Mouse (Mus musculus) hindbrain, embryonic 16.5 days (tissue): Measurements from ENCODE around the gene Rragb. TPM values are rescaled to one million over a fixed set of nuclear protein-coding genes. Genes with fewer than 3 reads are reported as not detected.
A peak's percentile ranks its signal among the peaks of the same experiment; 100 is the strongest.
"Not testable (repeated sequence)": the region's sequence is repeated elsewhere in the genome, so short reads cannot be mapped to it uniquely, and the experiment has no call there.

Experiments
- ATAC-seq: fragments of 200-750 bp; cut with Nextera tagmentation; 2 replicates; pipeline ENCODE4 v1.8.0; 2017; ENCODE audit warnings: moderate TSS enrichment, moderate library complexity
- H3K27ac ChIP-seq: fragments of 300-500 bp; sonication (generic); 2 replicates; pipeline ENCODE4 v1.5.1; 2014; ENCODE audit warnings: low read depth, mild to moderate bottlenecking, control low read depth, low read length, moderate library complexity
- H3K27me3 ChIP-seq: fragments of 300-500 bp; sonication (generic); replicated peaks from 2 replicates; pipeline ENCODE4 v1.6.1; 2014; ENCODE audit warnings: low read length; ENCODE audit not compliant: control insufficient read depth, insufficient read depth
- H3K36me3 ChIP-seq: fragments of 300-500 bp; sonication (generic); 2 replicates; pipeline ENCODE4 v1.6.1; 2014; ENCODE audit warnings: mild to moderate bottlenecking, low read length, moderate library complexity, mixed read lengths; ENCODE audit not compliant: control insufficient read depth, insufficient read depth
- H3K4me1 ChIP-seq: fragments of 300-500 bp; sonication (generic); 2 replicates; pipeline ENCODE4 v1.6.1; 2014; ENCODE audit warnings: low read depth, low read length; ENCODE audit not compliant: control insufficient read depth, insufficient read depth
- H3K4me2 ChIP-seq: fragments of 300-500 bp; sonication (generic); 2 replicates; pipeline ENCODE4 v1.6.1; 2014; ENCODE audit warnings: mild to moderate bottlenecking, low read length, control low read depth, moderate library complexity
- H3K4me3 ChIP-seq: fragments of 300-500 bp; sonication (generic); 2 replicates; pipeline ENCODE4 v1.5.1; 2014; ENCODE audit warnings: mild to moderate bottlenecking, low read length, control low read depth, moderate library complexity
- H3K9ac ChIP-seq: fragments of 300-500 bp; sonication (generic); 2 replicates; pipeline ENCODE4 v1.6.1; 2014; ENCODE audit warnings: low read depth, mild to moderate bottlenecking, control low read depth, low read length, moderate library complexity
- H3K9me3 ChIP-seq: fragments of 300-500 bp; sonication (generic); 2 replicates; pipeline ENCODE4 v1.6.1; 2014; ENCODE audit warnings: mild to moderate bottlenecking, low read length, moderate library complexity; ENCODE audit not compliant: control insufficient read depth
- WGBS: fragments of 180-500 bp; shearing (Covaris S2); extraction: QIAGEN DNeasy Blood & Tissue Kit; methylation state at CpG from one replicate; pipeline ENCODE4 v1.1.7; 2014; 5-methylcytosine and 5-hydroxymethylcytosine counted together
- polyA plus RNA-seq: library from polyadenylated mRNA; unstranded; fragments of >200 nt; fragmentation: Nextera tagmentation; extraction: Ambion mirVana; gene quantifications from 2 replicates; pipeline ENCODE4 v1.2.1, GENCODE M21; 2015

Rragb gene
- 8.5 and 10.3 TPM in 2 replicates for polyA plus RNA-seq

DNA sequence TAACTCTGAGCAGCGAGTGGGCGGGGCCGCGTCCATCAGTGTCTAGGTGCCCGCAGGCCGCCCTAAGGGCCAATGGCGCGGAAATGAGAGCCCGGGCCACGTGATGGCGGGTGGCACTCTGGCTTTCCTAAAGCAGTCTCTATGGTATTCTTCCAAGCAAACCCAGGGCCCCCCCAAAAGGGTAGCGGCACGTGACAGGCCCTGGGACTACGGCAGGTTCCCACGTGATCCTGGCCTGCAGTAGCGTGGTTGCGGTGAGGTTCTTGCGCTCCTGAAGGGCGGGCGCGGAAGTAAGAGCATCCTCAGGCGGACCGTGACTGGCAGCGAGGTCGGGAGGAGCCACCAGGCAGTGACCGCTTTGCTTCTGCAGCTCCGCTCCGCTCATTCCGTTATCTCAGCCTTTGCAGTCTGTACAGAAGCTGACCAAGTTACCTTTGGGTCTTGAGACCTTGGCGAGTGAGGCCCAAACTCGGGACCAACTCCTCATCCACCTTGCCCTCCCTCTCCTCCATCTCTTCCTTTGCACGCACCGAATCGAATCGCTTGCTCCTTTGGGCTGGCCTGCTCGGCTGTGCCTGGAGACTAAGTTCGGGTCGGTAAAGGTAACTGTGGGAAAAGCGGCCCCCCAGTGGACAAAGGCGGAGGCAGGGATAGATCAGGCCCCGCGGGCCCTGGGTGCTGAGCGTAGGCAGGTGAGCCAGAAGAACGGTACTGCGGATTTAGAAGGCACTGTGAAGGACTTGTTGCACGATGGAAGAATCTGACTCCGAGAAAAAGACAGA lies at the start of gene Rragb:
Gene Rragb, plus strand, starts transcription at position 248 of the 782 bp plus-strand sequence.
- ATAC-seq, result peak; percentile 99

GRCm38 (mm10) chrX:153118486-153118885 lies 21.3 kb upstream of the Rragb start, which contains the start of gene Foxr2:
TSS of gene Foxr2 (plus strand) at chrX:153118786.
- H3K36me3 ChIP-seq, result no peaks in the 10 kb centered on the region
- no peaks in the 10 kb centered on the region for H3K4me1 ChIP-seq
- H3K4me3 ChIP-seq, result no peak within 1 kb of the TSS
- H3K4me2 ChIP-seq, result no peak within 1 kb of the TSS
- H3K9ac ChIP-seq, result no peak within 1 kb of the TSS
- H3K27me3 ChIP-seq, result no peaks in the 10 kb centered on the region
- no peak within 1 kb of the TSS for H3K27ac ChIP-seq
- H3K9me3 ChIP-seq, result no peaks in the 10 kb centered on the region
- WGBS, result 17% methylated on average over 2 of the region's 3 CpGs
- no peak for ATAC-seq

More for the DNA sequence above, at the start of gene Rragb:
- H3K36me3 ChIP-seq, result no peaks in the 10 kb centered on the region
- peak within 1 kb of the TSS; percentile 59; the same call in 1 of the 2 replicates for H3K27ac ChIP-seq
- no peaks in the 10 kb centered on the region for H3K27me3 ChIP-seq
- H3K9me3 ChIP-seq, result no peaks in the 10 kb centered on the region
- WGBS, result 15% methylated on average over 47 of the region's 47 CpGs
- H3K4me2 ChIP-seq, result peak within 1 kb of the TSS; percentile 56
- H3K4me1 ChIP-seq, result no peaks in the 10 kb centered on the region
- H3K4me3 ChIP-seq, result peak within 1 kb of the TSS; percentile 55
- H3K9ac ChIP-seq, result peak within 1 kb of the TSS; percentile 65

- Histone ChIP-seq H3K9ac (no peak overlapping the region), H3K27me3 (no peaks in the 10 kb centered on the region), H3K4me2 (no peak overlapping the region), H3K4me3 (no peak overlapping the region), H3K9me3 (no peaks in the 10 kb centered on the region), H3K36me3 (no peaks in the 10 kb centered on the region), H3K4me1 (no peaks in the 10 kb centered on the region), H3K27ac (no peak overlapping the region)
- ATAC-seq, result no peak
- WGBS, result 42% methylated on average over 2 of the region's 2 CpGs
Observed at GRCm38 (mm10) chrX:153119013-153119412, 20.8 kb upstream of the Rragb start.

DNA sequence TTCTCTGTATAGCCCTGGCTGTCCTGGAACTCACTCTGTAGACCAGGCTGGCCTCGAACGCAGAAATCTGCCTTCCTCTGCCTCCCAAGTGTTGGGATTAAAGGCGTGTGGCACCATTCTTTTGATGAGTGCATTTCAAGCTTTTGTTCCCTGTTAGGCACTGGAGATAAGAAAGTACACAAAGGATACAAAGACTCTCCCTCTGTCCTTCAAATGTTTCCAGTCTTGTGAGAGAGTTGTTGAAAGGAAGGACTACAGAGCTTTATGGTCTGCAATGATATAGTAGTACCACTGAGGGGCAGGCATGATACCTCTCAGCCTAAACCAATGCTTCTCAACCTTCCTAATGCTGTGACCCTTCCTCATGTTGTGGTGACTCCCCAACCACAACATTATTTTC lies 2.9 kb downstream of the Rragb start:
- no peaks in the 10 kb centered on the region for H3K36me3 ChIP-seq
- 71% methylated on average over 3 of the region's 3 CpGs for WGBS

GRCm38 (mm10) chrX:153151766-153152165 lies 12.0 kb downstream of the Rragb start:
- no peak overlapping the region for H3K4me2 ChIP-seq
- no peak for ATAC-seq
- H3K4me1 ChIP-seq, result no peaks in the 10 kb centered on the region
- H3K27me3 ChIP-seq, result no peaks in the 10 kb centered on the region
- no peaks in the 10 kb centered on the region for H3K9me3 ChIP-seq
- no peaks in the 10 kb centered on the region for H3K36me3 ChIP-seq
- no peak overlapping the region for H3K4me3 ChIP-seq
- WGBS, result 12% methylated on average over 1 of the region's 1 CpGs
- no peak overlapping the region for H3K27ac ChIP-seq
- H3K9ac ChIP-seq, result no peak overlapping the region

More for the DNA sequence above, 2.9 kb downstream of the Rragb start:
- Histone ChIP-seq H3K4me3 (no peak overlapping the region), H3K27me3 (no peaks in the 10 kb centered on the region), H3K27ac (no peak overlapping the region), H3K4me2 (no peak overlapping the region), H3K9me3 (no peaks in the 10 kb centered on the region), H3K4me1 (no peaks in the 10 kb centered on the region), H3K9ac (no peak overlapping the region)
- no peak for ATAC-seq

GRCm38 (mm10) chrX:153155322-153155721 lies 15.5 kb downstream of the Rragb start:
- no peaks in the 10 kb centered on the region for H3K4me1 ChIP-seq
- 48% methylated on average over 3 of the region's 3 CpGs for WGBS
- no peak for ATAC-seq

GRCm38 (mm10) chrX:153174786-153175185 lies 35.0 kb downstream of the Rragb start:
- Histone ChIP-seq H3K4me2 (no peak overlapping the region), H3K36me3 (no peaks in the 10 kb centered on the region), H3K4me1 (no peaks in the 10 kb centered on the region), H3K27me3 (no peaks in the 10 kb centered on the region), H3K27ac (no peak overlapping the region), H3K9ac (no peak overlapping the region), H3K4me3 (no peak overlapping the region), H3K9me3 (no peaks in the 10 kb centered on the region)
- 10% methylated on average over 1 of the region's 1 CpGs for WGBS
- no peak for ATAC-seq

More at GRCm38 (mm10) chrX:153155322-153155721, 15.5 kb downstream of the Rragb start:
- Histone ChIP-seq H3K9ac (no peak overlapping the region), H3K27ac (no peak overlapping the region), H3K9me3 (no peaks in the 10 kb centered on the region), H3K4me2 (no peak overlapping the region), H3K27me3 (no peaks in the 10 kb centered on the region), H3K4me3 (no peak overlapping the region), H3K36me3 (no peaks in the 10 kb centered on the region)

GRCm38 (mm10) chrX:153182221-153182620 lies 42.4 kb downstream of the Rragb start:
- Histone ChIP-seq H3K9me3 (no peaks in the 10 kb centered on the region), H3K9ac (no peak overlapping the region), H3K4me1 (no peaks in the 10 kb centered on the region), H3K27ac (no peak overlapping the region), H3K4me3 (no peak overlapping the region), H3K27me3 (no peaks in the 10 kb centered on the region), H3K4me2 (no peak overlapping the region), H3K36me3 (no peaks in the 10 kb centered on the region)
- ATAC-seq, result no peak
- 82% methylated on average over 2 of the region's 2 CpGs for WGBS

- not testable (repeated sequence) for H3K4me1 ChIP-seq, H3K4me2 ChIP-seq, H3K36me3 ChIP-seq, H3K4me3 ChIP-seq, H3K27me3 ChIP-seq, ATAC-seq, H3K27ac ChIP-seq, H3K9me3 ChIP-seq, H3K9ac ChIP-seq
- 76% methylated on average over 2 of the region's 2 CpGs for WGBS
Observed at GRCm38 (mm10) chrX:153199185-153199584, 59.4 kb downstream of the Rragb start.
